Mouse (Mus musculus) hematopoietic stem cell, adult 5-6 weeks (primary cell): ENCODE results near the gene Ppp1r27. TPM values are rescaled to one million over a fixed set of nuclear protein-coding genes. Genes with fewer than 3 reads are reported as not detected.
"Not testable (repeated sequence)": the region's sequence is repeated elsewhere in the genome, so short reads cannot be mapped to it uniquely, and the experiment has no call there.

Source experiments
- ATAC-seq, 2 experiments: fragments of 125-278 bp in 1 of 2; replicated peaks in 1 of 2; 2 replicates each; pipeline ENCODE4 v1.8.0; 2016 to 2017; ENCODE audit warnings: inconsistent platforms in 2 of 2, mild to moderate bottlenecking in 2 of 2, moderate number of reproducible peaks in 2 of 2, low read depth in 1 of 2, moderate TSS enrichment in 1 of 2; ENCODE audit not compliant: low FRiP score in 2 of 2, poor library complexity in 2 of 2, severe bottlenecking in 2 of 2, insufficient read depth in 1 of 2, low TSS enrichment in 1 of 2
- total RNA-seq: library from RNA; stranded (forward); fragments of 172-1452, 232-1000 nt; gene quantifications from 2 replicates; pipeline ENCODE4 v1.2.3, GENCODE M21; 2017

Ppp1r27 gene
- total RNA-seq, 1 experiment from 2014 or later = not detected

DNA sequence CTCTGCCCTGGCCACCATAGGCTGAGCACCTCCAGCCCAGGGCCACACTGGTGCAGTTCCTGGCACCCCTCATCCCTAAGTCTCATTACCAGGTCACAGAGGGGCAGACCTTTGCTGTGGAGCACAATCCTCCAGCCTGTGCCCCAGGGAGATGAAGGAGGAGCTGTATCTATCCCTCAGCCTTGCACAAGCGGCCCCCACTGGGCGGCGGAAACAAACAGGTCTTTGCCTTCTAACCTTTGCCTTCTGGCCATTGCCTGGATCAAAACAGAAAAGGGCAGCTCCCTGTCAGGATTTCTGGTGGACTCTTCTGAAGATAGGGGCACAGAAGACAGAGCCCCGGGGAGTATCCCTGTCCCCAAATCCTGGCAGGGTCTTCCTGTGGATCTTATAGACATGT is 22.0 kb downstream of the Ppp1r27 start:
- ATAC-seq = no peak

DNA sequence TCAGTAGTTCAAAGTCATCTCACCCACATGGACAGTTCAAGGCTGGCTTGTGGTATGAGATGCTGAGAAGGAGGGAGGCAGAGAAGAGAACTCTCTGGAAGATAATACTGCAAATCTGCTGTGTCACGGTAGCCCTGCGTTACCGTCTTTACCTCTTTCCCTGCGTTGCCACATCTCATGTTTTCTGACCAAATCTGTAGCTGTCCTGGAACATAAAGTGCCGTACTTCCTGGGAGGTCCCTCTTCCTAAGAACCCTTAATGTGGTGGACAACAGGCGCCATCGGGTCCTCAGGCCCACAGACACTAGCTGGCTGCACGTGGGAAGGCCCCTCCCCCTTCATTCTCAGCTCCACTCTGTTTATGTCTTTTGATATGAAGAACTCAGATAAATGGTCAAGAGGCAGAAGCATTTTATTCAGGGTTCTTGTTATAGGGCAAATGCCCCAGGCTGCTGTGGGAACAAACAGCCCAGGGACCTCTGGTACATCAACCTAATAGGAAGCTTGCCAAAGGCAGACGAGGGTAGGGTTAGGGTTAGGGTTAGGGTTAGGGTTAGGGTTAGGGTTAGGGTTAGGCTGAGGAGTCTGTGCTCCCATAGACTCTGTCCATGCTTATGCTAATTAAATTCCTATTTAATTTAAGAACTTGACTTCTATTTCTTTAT is 23.1 kb downstream of the Ppp1r27 start:
- no peak for ATAC-seq

- ATAC-seq = no peak; a peak in 1 of 4 replicates
These were observed 25.0 kb downstream of the Ppp1r27 start for GRCm38 (mm10) chr11:120525959-120526358.

- no peak for ATAC-seq
These were observed 28.4 kb downstream of the Ppp1r27 start for GRCm38 (mm10) chr11:120522581-120522980.

GRCm38 (mm10) chr11:120520967-120521540 is 29.9 kb downstream of the Ppp1r27 start:
- no peak for ATAC-seq

GRCm38 (mm10) chr11:120520498-120520897 is 30.4 kb downstream of the Ppp1r27 start:
- no peak for ATAC-seq

- ATAC-seq = peak in 1 of 2 experiments; percentile 40; a peak in 1 of 4 replicates
These were observed 31.2 kb downstream of the Ppp1r27 start for GRCm38 (mm10) chr11:120519738-120520137.

GRCm38 (mm10) chr11:120518558-120518957 is 32.4 kb downstream of the Ppp1r27 start:
- ATAC-seq = no peak

DNA sequence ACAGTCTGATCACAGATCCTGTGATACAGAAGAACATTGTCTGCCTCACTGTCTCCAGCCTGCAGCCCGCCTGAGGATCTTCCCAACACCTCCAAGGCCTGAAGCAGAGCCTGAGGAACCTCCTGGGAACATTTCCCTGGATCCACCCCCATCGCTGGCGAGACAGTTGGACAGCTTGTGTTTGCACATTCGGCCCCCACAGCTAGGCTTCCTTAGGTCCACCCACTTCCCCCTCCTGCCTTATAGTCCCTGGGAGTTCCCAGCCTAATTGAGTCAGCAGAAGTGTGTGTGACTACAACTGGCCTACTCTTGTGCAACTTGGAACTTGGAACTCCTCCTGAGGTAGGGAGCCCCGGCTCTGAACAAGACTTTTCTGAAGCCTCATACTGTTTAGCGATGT is 32.9 kb downstream of the Ppp1r27 start:
- ATAC-seq = peak; percentile 20 to 50; a peak in 1 of 4 replicates

- ATAC-seq = no peak
These were observed 33.8 kb downstream of the Ppp1r27 start for GRCm38 (mm10) chr11:120517147-120517546.

- ATAC-seq = peak; percentile 80 to 84
These were observed 35.3 kb downstream of the Ppp1r27 start for GRCm38 (mm10) chr11:120515611-120516010.

GRCm38 (mm10) chr11:120514262-120514661 is 36.7 kb downstream of the Ppp1r27 start:
- ATAC-seq = not testable (repeated sequence)

DNA sequence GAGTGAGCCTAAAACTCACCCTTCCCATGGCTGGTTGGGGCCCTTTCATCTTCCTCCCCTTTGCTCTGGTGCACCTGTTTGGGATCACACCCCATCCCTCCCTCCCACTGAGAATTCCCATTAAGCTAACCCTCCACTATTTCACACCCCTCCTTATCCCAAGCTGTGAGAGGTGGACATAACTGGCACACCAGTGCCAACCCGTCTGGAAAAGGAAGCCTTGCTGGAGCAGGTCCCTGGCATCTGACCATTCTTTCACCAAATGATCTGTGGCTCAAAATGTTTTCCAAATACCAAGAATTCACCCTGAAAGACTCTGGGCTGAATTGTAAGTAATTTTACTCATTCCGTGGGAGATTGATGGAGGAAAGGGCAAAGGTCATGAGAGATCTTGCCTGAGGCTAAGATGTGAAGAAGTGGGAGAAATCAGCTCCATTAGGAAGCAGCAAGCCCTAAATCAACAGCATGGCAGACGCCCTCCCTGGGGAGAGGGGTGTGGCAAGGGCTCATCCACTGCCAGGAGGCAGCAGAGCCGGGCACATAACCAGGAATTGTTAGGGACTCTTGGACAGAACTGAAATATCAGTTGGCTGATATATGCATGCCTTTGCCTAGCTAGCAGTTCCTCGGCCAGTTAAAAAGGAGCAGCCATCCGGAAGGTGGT is 38.0 kb downstream of the Ppp1r27 start:
- no peak for ATAC-seq

GRCm38 (mm10) chr11:120510375-120511030 is 40.4 kb downstream of the Ppp1r27 start:
- peak; percentile 56 to 75; a peak in 3 of 4 replicates for ATAC-seq

DNA sequence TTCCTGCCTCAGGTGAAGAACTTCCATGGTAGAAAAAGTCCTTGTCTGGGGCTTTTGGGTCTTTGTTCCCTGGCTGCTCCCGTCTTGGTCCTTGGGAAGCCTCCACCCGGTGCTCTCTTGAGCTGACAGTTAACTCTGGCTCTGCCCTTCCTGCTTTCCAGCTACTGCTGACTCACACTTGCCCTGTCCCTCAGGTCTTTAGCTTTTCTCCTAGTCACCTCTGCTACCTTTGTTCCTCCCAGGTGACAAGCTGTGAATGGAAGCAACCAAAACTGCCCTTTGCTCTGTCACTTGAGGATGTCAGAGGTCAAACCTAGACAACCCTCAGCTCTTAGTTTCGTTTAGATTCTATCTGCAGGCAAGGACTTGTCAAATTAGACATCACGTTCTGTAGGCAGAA is 41.0 kb downstream of the Ppp1r27 start:
- no peak for ATAC-seq

DNA sequence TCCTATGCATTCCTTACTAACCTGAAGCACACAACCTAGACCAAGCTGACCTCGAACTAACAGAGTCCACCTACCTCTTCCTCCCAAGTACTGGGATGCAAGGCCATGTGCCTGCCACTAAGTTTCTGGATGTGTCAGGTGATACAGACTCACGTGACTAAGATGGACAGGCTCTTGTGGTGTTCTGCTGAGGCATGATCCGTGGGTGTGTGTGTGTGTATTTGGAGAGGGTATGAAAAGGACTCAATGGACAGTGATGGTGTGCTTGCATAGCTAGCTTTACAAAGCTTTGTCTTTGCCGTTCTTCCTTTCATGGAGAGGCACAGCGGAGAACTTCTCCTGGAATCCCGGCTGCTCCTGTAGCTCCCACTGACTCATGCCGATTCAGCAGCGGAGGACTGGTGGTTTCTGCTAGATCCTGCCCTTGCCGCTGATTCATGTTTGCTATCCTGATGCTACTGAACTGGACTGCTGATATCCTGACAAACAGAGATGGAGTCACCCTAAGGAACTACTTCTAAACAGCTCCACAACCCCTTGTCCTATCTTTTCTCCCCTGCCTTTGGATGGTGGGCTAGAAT is 42.6 kb downstream of the Ppp1r27 start:
- ATAC-seq = no peak

DNA sequence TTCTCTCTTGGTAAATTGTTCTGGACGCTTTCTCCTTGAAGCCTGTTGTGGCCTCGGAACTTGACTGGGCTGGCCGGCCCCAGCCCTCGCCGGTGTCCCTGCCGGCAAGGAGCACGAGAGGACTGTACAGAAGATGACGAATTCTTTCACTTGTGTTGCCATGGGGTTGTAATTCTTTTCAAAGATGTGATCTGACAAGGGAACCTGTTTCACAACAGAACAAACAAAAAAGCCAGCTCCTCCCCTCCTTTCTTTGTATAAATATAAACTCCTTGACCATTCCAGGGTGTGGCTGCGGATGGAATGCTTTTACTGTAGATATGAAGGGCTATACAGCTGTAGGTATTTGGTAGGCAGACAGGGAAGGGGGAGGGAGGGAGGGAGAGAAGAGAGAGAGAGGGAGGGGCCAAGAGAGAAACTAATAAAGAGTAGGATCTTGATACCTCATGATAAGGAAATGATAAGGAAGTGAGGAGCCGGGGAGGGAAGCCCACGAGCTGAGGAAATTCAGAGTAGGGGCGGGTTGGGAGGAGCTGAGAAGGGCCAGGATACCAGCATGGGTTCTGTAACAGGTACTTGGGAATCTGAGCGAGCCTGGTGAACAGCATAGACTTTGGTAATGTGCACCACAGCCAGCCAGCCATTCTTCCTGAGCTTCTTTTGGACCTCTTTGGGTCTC is 43.2 kb downstream of the Ppp1r27 start:
- ATAC-seq = no peak
